Mouse (Mus musculus) kidney, adult 2 months (tissue): ENCODE data around the gene Fam163a.

Experiments
- CTCF ChIP-seq: fragments of 200-500 bp; conservative IDR thresholded peaks from 2 replicates; pipeline ENCODE4 v1.5.1; 2011; ENCODE audit warnings: low read depth, mild to moderate bottlenecking, control low read depth, low read length, moderate library complexity, mixed read lengths; ENCODE audit not compliant: insufficient read depth, insufficient read length
- POLR2A ChIP-seq: fragments of 200-500 bp; IDR thresholded peaks from one replicate; pipeline ENCODE4 v1.6.1; 2011; ENCODE audit warnings: low read depth, low read length, control low read depth

DNA sequence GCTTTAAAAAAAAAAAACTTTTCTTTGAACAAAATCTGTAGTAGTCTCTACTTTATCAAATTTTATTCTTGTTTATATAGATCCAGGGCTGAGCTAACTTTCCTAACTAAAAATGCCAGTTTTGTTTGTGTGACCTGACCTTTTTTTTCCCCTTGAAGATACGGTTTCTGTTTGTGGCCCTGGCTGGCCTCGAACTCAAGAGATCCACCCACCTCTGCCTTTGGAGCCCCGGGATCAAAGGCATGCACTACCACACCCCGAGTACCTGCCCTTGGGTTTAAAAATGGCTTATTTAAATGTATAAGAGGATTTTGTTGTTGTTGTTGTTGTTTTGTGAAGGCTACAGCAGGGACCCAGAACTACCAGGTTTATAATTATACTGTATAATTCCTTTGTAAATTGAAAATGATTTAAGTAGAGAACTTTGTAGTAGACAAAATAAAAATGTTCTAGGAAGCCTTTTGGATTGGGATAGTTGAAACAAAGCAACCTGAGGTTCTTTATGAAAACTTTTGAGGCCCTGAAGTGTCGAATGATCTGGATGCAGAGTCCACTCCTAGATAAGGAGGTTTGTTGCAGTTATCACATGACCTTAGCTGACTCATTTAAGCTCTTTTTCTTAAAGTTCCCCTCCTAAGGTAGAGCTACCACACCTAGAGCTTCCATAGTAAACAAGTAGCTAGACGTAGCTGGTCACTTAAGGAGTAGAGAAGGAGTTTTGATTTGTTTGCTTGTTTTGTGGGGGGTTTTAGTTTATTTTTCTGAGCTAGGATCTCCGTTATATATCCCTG is 163.2 kb downstream of the Fam163a start:
- TF ChIP-seq CTCF (no peak), POLR2A (no peak)
